Mouse (Mus musculus): ENCODE measurements around the gene Agk.
A peak's percentile ranks its signal among the peaks of the same experiment; 100 is the strongest.

- TF ChIP-seq CTCF (IDR thresholded peaks at IDR 0.05 in 2 of 3, conservative IDR thresholded peaks at IDR 0.05 in 1 of 3; ENCODE audit: control insufficient read depth in 1 of 3, insufficient read depth in 1 of 3, low read depth in 2 of 3, low read length in 3 of 3, poor library complexity in 1 of 3, severe bottlenecking in 1 of 3) (peak; percentile 57 to 76 (median 71)), CHD2 (IDR thresholded peaks at IDR 0.05; ENCODE audit: low read length) (no peak), MEF2A (IDR thresholded peaks at IDR 0.05; ENCODE audit: extremely low read depth, insufficient replicate concordance, low read depth, low read length, poor library complexity, severe bottlenecking) (no peak)
These were observed 98.8 kb downstream of the Agk start for GRCm38 (mm10) chr6:40423774-40424173.
